Mouse (Mus musculus) ovary, postnatal 36 days (tissue): ENCODE measurements around the gene Elp5.

ENCODE experiments used
- DNase-seq: peaks from one replicate; pipeline ENCODE4 v3.0.0; 2022; ENCODE audit warnings: low spot score, mixed read lengths

The Elp5 gene

GRCm38 (mm10) chr11:69990850-69991691, 8.8 kb upstream of the Elp5 start, which contains the start of gene Gabarap:
TSS of gene Gabarap (plus strand) at chr11:69991143.
- DNase-seq, result peak; percentile 94

- DNase-seq, result no peak
Observed at GRCm38 (mm10) chr11:69989949-69990348, 7.6 kb upstream of the Elp5 start.

GRCm38 (mm10) chr11:69984431-69984830, 2.1 kb upstream of the Elp5 start:
- DNase-seq, result no peak

GRCm38 (mm10) chr11:69983377-69983776, 1.1 kb upstream of the Elp5 start:
- no peak for DNase-seq

- DNase-seq, result no peak
Observed at GRCm38 (mm10) chr11:69982877-69983276, 560 bp upstream of the Elp5 start.

GRCm38 (mm10) chr11:69981141-69981762, 1.1 kb downstream of the Elp5 start, which contains the start of gene Ctdnep1:
TSS of gene Ctdnep1 (plus strand) at chr11:69981156.
- DNase-seq, result peak; percentile 49

GRCm38 (mm10) chr11:69980196-69981140, 1.8 kb downstream of the Elp5 start:
- DNase-seq, result peak; percentile 98

GRCm38 (mm10) chr11:69979827-69980195, 2.5 kb downstream of the Elp5 start:
- DNase-seq, result no peak

GRCm38 (mm10) chr11:69976271-69976670, 6.0 kb downstream of the Elp5 start:
- DNase-seq, result no peak

GRCm38 (mm10) chr11:69974907-69975306, 7.4 kb downstream of the Elp5 start:
- no peak for DNase-seq

- DNase-seq, result no peak
Observed at GRCm38 (mm10) chr11:69970775-69971174, 11.5 kb downstream of the Elp5 start.

- no peak for DNase-seq
Observed at GRCm38 (mm10) chr11:69970222-69970621, 12.1 kb downstream of the Elp5 start.

GRCm38 (mm10) chr11:69968793-69969192, 13.5 kb downstream of the Elp5 start:
- DNase-seq, result no peak

- no peak for DNase-seq
Observed at GRCm38 (mm10) chr11:69966860-69967517, 15.3 kb downstream of the Elp5 start.

- DNase-seq, result peak; percentile 49
Observed at GRCm38 (mm10) chr11:69966006-69966859, 16.1 kb downstream of the Elp5 start.

- peak; percentile 34 for DNase-seq
Observed at GRCm38 (mm10) chr11:69965271-69966005, 16.9 kb downstream of the Elp5 start.

GRCm38 (mm10) chr11:69964650-69965270, 17.6 kb downstream of the Elp5 start, which contains the start of gene Cldn7:
TSS of gene Cldn7 (plus strand) at chr11:69964779.
- no peak for DNase-seq

- no peak for DNase-seq
Observed at GRCm38 (mm10) chr11:69961841-69962240, 20.5 kb downstream of the Elp5 start.

- no peak for DNase-seq
Observed at GRCm38 (mm10) chr11:69960616-69961015, 21.7 kb downstream of the Elp5 start.
